Mouse (Mus musculus): Measurements from ENCODE around the gene Cdh23. TPM values are rescaled to one million over a fixed set of nuclear protein-coding genes. Genes with fewer than 3 reads are reported as not detected.

Cdh23 gene
- polyA plus RNA-seq, 1 experiment = not detected

- peaks cover 24% of the 10 kb centered on the region for H3K4me1 ChIP-seq (ENCODE audit: control insufficient read depth, insufficient read depth, low read length)
- TF ChIP-seq POLR2A (IDR thresholded peaks at IDR 0.05; ENCODE audit: borderline replicate concordance, low read depth, low read length) (no peak), CTCF (IDR thresholded peaks at IDR 0.05; ENCODE audit: low read depth, low read length) (no peak)
- peak overlapping the region; percentile 42; the same call in 1 of the 2 replicates for H3K4me3 ChIP-seq (ENCODE audit: insufficient read depth, low read length)
- H3K27ac ChIP-seq (ENCODE audit: insufficient read depth, low read depth, low read length) = peak overlapping the region; percentile 26; the same call in 1 of the 2 replicates
Measured at GRCm38 (mm10) chr10:60566369-60567037, 129.8 kb downstream of the Cdh23 start.

- H3K4me1 ChIP-seq (ENCODE audit: control insufficient read depth, insufficient read depth, low read length) = peaks cover 18% of the 10 kb centered on the region
- no peak overlapping the region for H3K4me3 ChIP-seq (ENCODE audit: insufficient read depth, low read length)
- TF ChIP-seq CTCF (IDR thresholded peaks at IDR 0.05; ENCODE audit: low read depth, low read length) (no peak), POLR2A (IDR thresholded peaks at IDR 0.05; ENCODE audit: borderline replicate concordance, low read depth, low read length) (no peak)
- H3K27ac ChIP-seq (ENCODE audit: insufficient read depth, low read depth, low read length) = no peak overlapping the region
Measured at GRCm38 (mm10) chr10:60564136-60564535, 132.2 kb downstream of the Cdh23 start.

- Histone ChIP-seq H3K27ac (ENCODE audit: insufficient read depth, low read depth, low read length) (no peak overlapping the region), H3K4me1 (ENCODE audit: control insufficient read depth, insufficient read depth, low read length) (peaks cover 11% of the 10 kb centered on the region), H3K4me3 (ENCODE audit: insufficient read depth, low read length) (no peak overlapping the region)
- TF ChIP-seq POLR2A (IDR thresholded peaks at IDR 0.05; ENCODE audit: borderline replicate concordance, low read depth, low read length) (no peak), CTCF (IDR thresholded peaks at IDR 0.05; ENCODE audit: low read depth, low read length) (no peak)
Measured at GRCm38 (mm10) chr10:60562946-60563345, 133.3 kb downstream of the Cdh23 start.

GRCm38 (mm10) chr10:60558491-60558927 lies 137.8 kb downstream of the Cdh23 start:
- no peaks in the 10 kb centered on the region for H3K4me1 ChIP-seq (ENCODE audit: control insufficient read depth, insufficient read depth, low read length)
- H3K4me3 ChIP-seq (ENCODE audit: insufficient read depth, low read length) = no peak overlapping the region
- TF ChIP-seq POLR2A (IDR thresholded peaks at IDR 0.05; ENCODE audit: borderline replicate concordance, low read depth, low read length) = no peak
- no peak for TF ChIP-seq CTCF (IDR thresholded peaks at IDR 0.05; ENCODE audit: low read depth, low read length)
- no peak overlapping the region for H3K27ac ChIP-seq (ENCODE audit: insufficient read depth, low read depth, low read length)

- no peaks in the 10 kb centered on the region for H3K4me1 ChIP-seq (ENCODE audit: control insufficient read depth, insufficient read depth, low read length)
- H3K27ac ChIP-seq (ENCODE audit: insufficient read depth, low read depth, low read length) = no peak overlapping the region
- TF ChIP-seq CTCF (IDR thresholded peaks at IDR 0.05; ENCODE audit: low read depth, low read length) (no peak), POLR2A (IDR thresholded peaks at IDR 0.05; ENCODE audit: borderline replicate concordance, low read depth, low read length) (no peak)
- H3K4me3 ChIP-seq (ENCODE audit: insufficient read depth, low read length) = no peak overlapping the region
Measured at GRCm38 (mm10) chr10:60552951-60553635, 143.2 kb downstream of the Cdh23 start.

GRCm38 (mm10) chr10:60539164-60539914 lies 157.0 kb downstream of the Cdh23 start:
- H3K4me1 ChIP-seq (ENCODE audit: control insufficient read depth, insufficient read depth, low read length) = no peaks in the 10 kb centered on the region
- TF ChIP-seq POLR2A (IDR thresholded peaks at IDR 0.05; ENCODE audit: borderline replicate concordance, low read depth, low read length) (no peak), CTCF (IDR thresholded peaks at IDR 0.05; ENCODE audit: low read depth, low read length) (no peak)
- H3K27ac ChIP-seq (ENCODE audit: insufficient read depth, low read depth, low read length) = no peak overlapping the region
- no peak overlapping the region for H3K4me3 ChIP-seq (ENCODE audit: insufficient read depth, low read length)

- H3K4me1 ChIP-seq (ENCODE audit: control insufficient read depth, insufficient read depth, low read length) = no peaks in the 10 kb centered on the region
- TF ChIP-seq CTCF (IDR thresholded peaks at IDR 0.05; ENCODE audit: low read depth, low read length) = no peak
- TF ChIP-seq POLR2A (IDR thresholded peaks at IDR 0.05; ENCODE audit: borderline replicate concordance, low read depth, low read length) = no peak
- H3K4me3 ChIP-seq (ENCODE audit: insufficient read depth, low read length) = no peak overlapping the region
- H3K27ac ChIP-seq (ENCODE audit: insufficient read depth, low read depth, low read length) = no peak overlapping the region
Measured at GRCm38 (mm10) chr10:60536098-60536811, 160.0 kb downstream of the Cdh23 start.

- Histone ChIP-seq H3K27ac (ENCODE audit: insufficient read depth, low read depth, low read length) (no peak overlapping the region), H3K4me1 (ENCODE audit: control insufficient read depth, insufficient read depth, low read length) (no peaks in the 10 kb centered on the region), H3K4me3 (ENCODE audit: insufficient read depth, low read length) (no peak overlapping the region)
- no peak for TF ChIP-seq CTCF (IDR thresholded peaks at IDR 0.05; ENCODE audit: low read depth, low read length)
- no peak for TF ChIP-seq POLR2A (IDR thresholded peaks at IDR 0.05; ENCODE audit: borderline replicate concordance, low read depth, low read length)
Measured at GRCm38 (mm10) chr10:60532502-60532901, 163.8 kb downstream of the Cdh23 start.

- H3K27ac ChIP-seq (ENCODE audit: insufficient read depth, low read depth, low read length) = no peak overlapping the region
- H3K4me1 ChIP-seq (ENCODE audit: control insufficient read depth, insufficient read depth, low read length) = no peaks in the 10 kb centered on the region
- no peak overlapping the region for H3K4me3 ChIP-seq (ENCODE audit: insufficient read depth, low read length)
- TF ChIP-seq POLR2A (IDR thresholded peaks at IDR 0.05; ENCODE audit: borderline replicate concordance, low read depth, low read length) (no peak), CTCF (IDR thresholded peaks at IDR 0.05; ENCODE audit: low read depth, low read length) (peak; percentile 91)
Measured at GRCm38 (mm10) chr10:60531349-60531748, 164.9 kb downstream of the Cdh23 start.

Measured in bone marrow macrophage, adult 2 months (primary cell).